16 mouse cellular contexts compared by ENCODE assay signal in genomic region chr4:72382517-72383147, GRCm38 (mm10).
DNase-seq lines count a peak whose midpoint lies in the region; ATAC-seq and TF ChIP-seq lines count a peak whose summit lies in the region.
"Had no signal": no experiment of that assay in that cellular context is flagged by ENCODE, and none has a peak within 500 bp of the region (broad histone marks: within the 10 kb centered on the region; RNA-seq: fewer than 3 reads in every experiment).

No protein-coding gene starts in this region.

- H3K4me2 ChIP-seq in forebrain, embryonic 12.5 days = peak overlapping the region; percentile 43
- peak overlapping the region; percentile 49 for H3K4me2 ChIP-seq in hindbrain, embryonic 15.5 days
- peak overlapping the region; percentile 24 for H3K4me2 ChIP-seq in neural tube, embryonic 12.5 days (replicated peaks)
- H3K4me2 ChIP-seq: intestine, embryonic 15.5 days; limb, embryonic 15.5 days had no signal

- H3K4me3 ChIP-seq in forebrain, embryonic 12.5 days (replicated peaks) = 0 out of 2 replicates have a peak overlapping the region, but pooled peaks have one; percentile 3
- H3K4me3 ChIP-seq in hindbrain, embryonic 15.5 days = peak overlapping the region; percentile 21; the same call in 1 of the 2 replicates
- H3K4me3 ChIP-seq in neural tube, embryonic 12.5 days = no peak overlapping the region
- H3K4me3 ChIP-seq: intestine, embryonic 15.5 days; limb, embryonic 15.5 days had no signal

- 0 out of 2 replicates have a peak overlapping the region, but pooled peaks have one; percentile 31 for H3K27ac ChIP-seq in forebrain, embryonic 12.5 days
- H3K27ac ChIP-seq in hindbrain, embryonic 15.5 days (replicated peaks) = no peak overlapping the region
- no peak overlapping the region for H3K27ac ChIP-seq in neural tube, embryonic 12.5 days
- H3K27ac ChIP-seq: intestine, embryonic 15.5 days; kidney, postnatal 0 days; limb, embryonic 15.5 days had no signal

- no peaks in the 10 kb centered on the region for H3K9me3 ChIP-seq in forebrain, embryonic 12.5 days
- no peaks in the 10 kb centered on the region for H3K9me3 ChIP-seq in hindbrain, embryonic 15.5 days
- no peaks in the 10 kb centered on the region for H3K9me3 ChIP-seq in neural tube, embryonic 12.5 days
- H3K9me3 ChIP-seq: intestine, embryonic 15.5 days; limb, embryonic 15.5 days had no signal

- no peak overlapping the region for H3K9ac ChIP-seq in forebrain, embryonic 12.5 days
- H3K9ac ChIP-seq in hindbrain, embryonic 15.5 days = 0 out of 2 replicates have a peak overlapping the region, but pooled peaks have one; percentile 5
- H3K9ac ChIP-seq in neural tube, embryonic 12.5 days = no peak overlapping the region
- H3K9ac ChIP-seq: intestine, embryonic 15.5 days; limb, embryonic 15.5 days; liver, postnatal 0 days had no signal

- H3K4me1 ChIP-seq in forebrain, embryonic 12.5 days = peaks cover 49% of the 10 kb centered on the region
- peaks cover 37% of the 10 kb centered on the region for H3K4me1 ChIP-seq in hindbrain, embryonic 15.5 days (replicated peaks)
- H3K4me1 ChIP-seq in neural tube, embryonic 12.5 days = peaks cover 8% of the 10 kb centered on the region; the same call in 1 of the 2 replicates

- peak; percentile 77 for ATAC-seq in forebrain, embryonic 12.5 days (ENCODE audit: low FRiP score)
- ATAC-seq in hindbrain, embryonic 15.5 days (ENCODE audit: low FRiP score, low read depth) = peak; percentile 67
- ATAC-seq in neural tube, embryonic 12.5 days (ENCODE audit: low FRiP score, low read depth) = peak; percentile 31; the same call in 1 of the 2 replicates
- ATAC-seq: intestine, embryonic 15.5 days; liver, postnatal 0 days had no signal

- no peak for TF ChIP-seq CTCF in brain, embryonic 14.5 days (IDR thresholded peaks at IDR 0.05; ENCODE audit: borderline replicate concordance, extremely low read depth, insufficient read depth, insufficient read length)

- 24% methylated on average over 11 of the region's 11 CpGs for WGBS in forebrain, embryonic 12.5 days
- 32% methylated on average over 11 of the region's 11 CpGs for WGBS in hindbrain, embryonic 15.5 days
- WGBS in neural tube, embryonic 12.5 days = 66% methylated on average over 11 of the region's 11 CpGs

- peaks cover 27% of the 10 kb centered on the region for H3K27me3 ChIP-seq in forebrain, embryonic 12.5 days
- H3K27me3 ChIP-seq in hindbrain, embryonic 15.5 days = peaks cover 6% of the 10 kb centered on the region; the same call in 1 of the 2 replicates
- H3K27me3 ChIP-seq in neural tube, embryonic 12.5 days (replicated peaks) = 0 out of 2 replicates have a peak, but pooled peaks cover 11% of the 10 kb centered on the region
- H3K27me3 ChIP-seq: intestine, embryonic 15.5 days had no signal

- peak; percentile 94 for DNase-seq in brain, embryonic 14.5 days (ENCODE audit: low read depth)
- DNase-seq in right cerebral cortex, postnatal 14 days = no peak
- DNase-seq in layer of hippocampus, adult 11-12 months (ENCODE audit: low spot score) = no peak
- DNase-seq in urinary bladder, postnatal 36 days (ENCODE audit: low spot score in 2 of 2) = no peak
- DNase-seq: cerebellum, postnatal 14 days; heart, adult 18-20 months; heart, postnatal 10 days; layer of hippocampus, adult 9-11 months; liver, postnatal 0 days; lung, postnatal 36 days had no signal

- no peaks in the 10 kb centered on the region for H3K36me3 ChIP-seq in forebrain, embryonic 12.5 days (replicated peaks)
- H3K36me3 ChIP-seq in hindbrain, embryonic 15.5 days = no peaks in the 10 kb centered on the region
- H3K36me3 ChIP-seq in neural tube, embryonic 12.5 days = no peaks in the 10 kb centered on the region
- H3K36me3 ChIP-seq: intestine, embryonic 15.5 days; limb, embryonic 15.5 days had no signal

- no peak for TF ChIP-seq POLR2A in brain, embryonic 14.5 days (IDR thresholded peaks at IDR 0.05; ENCODE audit: borderline replicate concordance, extremely low read depth, insufficient read depth, insufficient read length, poor library complexity, severe bottlenecking)
